Mouse (Mus musculus) spleen, adult 2 months (tissue): ENCODE data around the gene Olfr1457. TPM values are rescaled to one million over a fixed set of nuclear protein-coding genes. Genes with fewer than 3 reads are reported as not detected.

Source experiments
- DNase-seq, 2 experiments: peaks; one replicate each; pipeline versions ENCODE4 v3.0.0 to v3.0.0-alpha.2; 2012 to 2021; ENCODE audit warnings: low spot score in 2 of 2, low read depth in 1 of 2
- H3K27ac ChIP-seq: fragments of 200-500 bp; 2 replicates; pipeline ENCODE4 v1.5.1; 2012; ENCODE audit warnings: low read length, inconsistent platforms; ENCODE audit not compliant: insufficient read depth
- H3K27me3 ChIP-seq: fragments of 200-500 bp; 2 replicates; pipeline ENCODE4 v1.6.1; 2012; ENCODE audit warnings: mild to moderate bottlenecking, moderate library complexity, low read length, inconsistent platforms; ENCODE audit not compliant: control insufficient read depth, insufficient read depth
- H3K36me3 ChIP-seq: fragments of 200-500 bp; 2 replicates; pipeline ENCODE4 v1.6.1; 2012; ENCODE audit warnings: mild to moderate bottlenecking, low read length, inconsistent platforms; ENCODE audit not compliant: control insufficient read depth, insufficient read depth
- H3K4me1 ChIP-seq: fragments of 200-500 bp; 2 replicates; pipeline ENCODE4 v1.6.1; 2011; ENCODE audit warnings: inconsistent platforms; ENCODE audit not compliant: control insufficient read depth, insufficient read depth, insufficient read length
- H3K4me3 ChIP-seq: fragments of 200-500 bp; 2 replicates; pipeline ENCODE4 v1.5.1; 2011; ENCODE audit warnings: mild to moderate bottlenecking, inconsistent platforms; ENCODE audit not compliant: insufficient read depth, insufficient read length; ENCODE audit errors: extremely low read depth
- CTCF ChIP-seq: fragments of 200-500 bp; IDR thresholded peaks from 2 replicates; pipeline ENCODE4 v1.5.1; 2011; ENCODE audit warnings: mild to moderate bottlenecking, inconsistent platforms; ENCODE audit not compliant: insufficient read depth, insufficient read length, insufficient replicate concordance; ENCODE audit errors: extremely low read depth
- POLR2A ChIP-seq: fragments of 200-500 bp; IDR thresholded peaks from 2 replicates; pipeline ENCODE4 v1.6.1; 2011; ENCODE audit warnings: low read depth, low read length, inconsistent platforms
- WGBS: fragments of 180-500 bp; shearing (Covaris S2); methylation state at CpG from one replicate; pipeline ENCODE4 v1.1.7; 2018; 5-methylcytosine and 5-hydroxymethylcytosine counted together
- polyA plus RNA-seq: library from polyadenylated mRNA; depleted of rRNA; stranded (reverse); fragments of >200 nt; gene quantifications from 2 replicates; pipeline ENCODE4 v1.2.3, GENCODE M21; 2012; rRNA removed

Olfr1457 gene
- not detected in 2 replicates for polyA plus RNA-seq

- no peaks in the 10 kb centered on the region for H3K4me1 ChIP-seq
- 82% methylated on average over 2 of the region's 2 CpGs for WGBS
- no peak within 1 kb of the TSS for H3K27ac ChIP-seq
- no peaks in the 10 kb centered on the region for H3K27me3 ChIP-seq
- DNase-seq = no peak
- TF ChIP-seq POLR2A = no peak
- TF ChIP-seq CTCF = no peak
- H3K4me3 ChIP-seq = no peak within 1 kb of the TSS
- no peaks in the 10 kb centered on the region for H3K36me3 ChIP-seq
Observed at GRCm38 (mm10) chr19:13097791-13098190, at the start of gene Olfr1457. Olfr1457 (minus strand) TSS chr19:13097891.

DNA sequence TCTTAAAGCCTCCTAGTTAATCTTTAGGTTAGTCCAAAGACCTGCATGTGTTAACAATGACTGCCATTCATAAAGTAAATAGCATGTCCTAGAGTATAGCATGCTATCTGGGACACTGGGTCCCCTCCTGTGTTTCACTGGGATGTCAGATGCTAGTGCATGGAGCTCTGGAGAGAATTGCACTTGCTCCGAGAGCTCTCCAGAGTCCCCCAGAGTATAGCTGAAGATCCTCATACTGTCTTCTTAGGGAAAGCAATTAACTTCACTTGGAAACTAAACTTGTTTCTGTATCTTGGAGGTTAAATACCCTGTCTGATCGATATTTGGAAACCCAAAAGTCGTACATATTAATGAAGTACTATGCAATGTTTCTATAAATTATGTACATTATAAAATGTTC is 9.0 kb upstream of the Olfr1457 start, which contains the start of gene Olfr1458:
TSS of gene Olfr1458 (minus strand) at position 101 of the 400 bp plus-strand sequence.
- no peaks in the 10 kb centered on the region for H3K27me3 ChIP-seq
- TF ChIP-seq CTCF (no peak), POLR2A (no peak)
- no peak within 1 kb of the TSS for H3K27ac ChIP-seq
- no peak within 1 kb of the TSS for H3K4me3 ChIP-seq
- DNase-seq = no peak
- H3K36me3 ChIP-seq = no peaks in the 10 kb centered on the region
- WGBS = 78% methylated on average over 3 of the region's 3 CpGs
- H3K4me1 ChIP-seq = no peaks in the 10 kb centered on the region

DNA sequence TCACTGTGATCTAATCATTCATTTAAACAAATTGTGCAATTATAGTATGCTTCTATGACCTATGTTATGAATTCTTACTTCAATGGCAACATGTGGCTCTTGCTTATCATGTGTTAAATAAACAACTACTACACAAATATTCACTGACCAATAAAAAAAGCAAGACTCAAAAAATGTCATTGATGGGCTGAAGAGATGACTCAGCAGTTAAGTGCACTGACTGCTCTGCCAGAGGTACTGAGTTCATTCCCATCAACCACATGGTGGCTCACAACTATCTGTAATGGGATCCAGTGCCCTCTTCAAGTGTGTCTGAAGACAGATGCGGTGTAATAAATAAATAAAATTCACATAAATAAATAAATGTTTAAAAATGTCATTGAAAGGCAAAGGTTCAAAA is 3.8 kb downstream of the Olfr1457 start:
- Histone ChIP-seq H3K4me3 (no peak overlapping the region), H3K36me3 (no peaks in the 10 kb centered on the region), H3K27ac (no peak overlapping the region), H3K4me1 (no peaks in the 10 kb centered on the region), H3K27me3 (no peaks in the 10 kb centered on the region)
- 90% methylated on average over 1 of the region's 1 CpGs for whole genome bisulfite sequencing
- TF ChIP-seq CTCF = no peak
- TF ChIP-seq POLR2A = no peak
- no peak for DNase-seq

GRCm38 (mm10) chr19:13060310-13060709 is 37.4 kb downstream of the Olfr1457 start, which contains the start of gene Olfr1454:
Olfr1454 (plus strand) TSS chr19:13060610.
- Histone ChIP-seq H3K27ac (no peak within 1 kb of the TSS), H3K4me3 (no peak within 1 kb of the TSS), H3K4me1 (no peaks in the 10 kb centered on the region), H3K27me3 (no peaks in the 10 kb centered on the region), H3K36me3 (no peaks in the 10 kb centered on the region)
- no peak for DNase-seq
- TF ChIP-seq CTCF (no peak), POLR2A (no peak)
- 66% methylated on average over 2 of the region's 2 CpGs for WGBS

Other genes with a start within 250 kb of the Olfr1457 start
- gene Olfr1444, start 240.6 kb downstream of the Olfr1457 start, polyA plus RNA-seq = 0.16 and 0.20 TPM in 2 replicates
- gene Olfr1445, start 214.0 kb downstream of the Olfr1457 start, polyA plus RNA-seq = not detected in 2 replicates
- not detected in 2 replicates for gene Olfr1446, start 204.4 kb downstream of the Olfr1457 start, polyA plus RNA-seq
- not detected in 2 replicates for gene Olfr1447, start 194.1 kb downstream of the Olfr1457 start, polyA plus RNA-seq
- not detected in 2 replicates for gene Olfr1448, start 173.5 kb downstream of the Olfr1457 start, polyA plus RNA-seq
- gene Olfr1449, start 167.1 kb downstream of the Olfr1457 start, polyA plus RNA-seq = not detected in 2 replicates
- gene Olfr1450, start 147.6 kb downstream of the Olfr1457 start, polyA plus RNA-seq = not detected in 2 replicates
- gene Olfr1451, start 102.9 kb downstream of the Olfr1457 start, polyA plus RNA-seq = not detected in 2 replicates
- gene Olfr1453, start 69.6 kb downstream of the Olfr1457 start, polyA plus RNA-seq = not detected in 2 replicates
- gene Olfr1454, start 37.3 kb downstream of the Olfr1457 start, polyA plus RNA-seq = not detected in 2 replicates
- gene Olfr1458, start 8.9 kb upstream of the Olfr1457 start, polyA plus RNA-seq = not detected in 2 replicates
- not detected in 2 replicates for gene Olfr1459, start 51.7 kb upstream of the Olfr1457 start, polyA plus RNA-seq
- not detected in 2 replicates for gene Olfr1461, start 65.1 kb upstream of the Olfr1457 start, polyA plus RNA-seq
- not detected in 2 replicates for gene Olfr1462, start 87.8 kb upstream of the Olfr1457 start, polyA plus RNA-seq
- not detected in 2 replicates for gene Olfr1463, start 133.4 kb upstream of the Olfr1457 start, polyA plus RNA-seq
- not detected in 2 replicates for gene Olfr1465, start 217.7 kb upstream of the Olfr1457 start, polyA plus RNA-seq
- gene Olfr1466, start 241.0 kb upstream of the Olfr1457 start, polyA plus RNA-seq = not detected in 2 replicates